Mouse (Mus musculus) heart, postnatal 14 days (tissue): ENCODE results near the gene Lrch3. TPM values are rescaled to one million over a fixed set of nuclear protein-coding genes. Genes with fewer than 3 reads are reported as not detected.
A peak's percentile ranks its signal among the peaks of the same experiment; 100 is the strongest.

Source experiments
- DNase-seq, 2 experiments: peaks; one replicate each; pipeline ENCODE4 v3.0.0; 2021 to 2022
- intact Hi-C: fragments of 180-260 bp; cut with DNase I; formaldehyde crosslinking; loops from one replicate; pipeline ENCODE4 v1.15.1; 2025
- total RNA-seq, 2 experiments: library from RNA; stranded (reverse); gene quantifications; 2 replicates each; pipeline ENCODE4 v1.2.3; 2021

The Lrch3 gene
- total RNA-seq, 2 experiments from 2014 or later: 28.2 to 29.2 TPM

DNA sequence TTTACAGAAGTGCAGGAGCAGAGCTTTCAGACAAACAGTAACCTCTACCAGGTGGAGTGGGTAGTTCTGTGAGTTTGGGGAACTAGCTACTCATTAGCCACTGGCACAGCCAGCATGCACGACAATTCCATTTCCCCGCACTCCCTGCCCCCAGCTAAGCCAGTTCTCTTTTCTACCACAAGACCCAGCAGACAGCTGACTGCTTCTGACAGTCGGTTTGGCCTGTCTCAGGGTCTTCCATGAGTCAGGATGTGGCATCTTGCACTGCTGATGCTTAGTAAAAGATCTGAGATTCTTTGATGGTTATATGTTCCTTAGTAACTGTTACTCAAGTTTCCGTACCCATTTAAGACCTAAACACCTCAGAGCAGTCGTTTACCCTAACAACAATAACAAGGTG, 58.6 kb downstream of the Lrch3 start:
- no peak for DNase-seq
- intact Hi-C loops: no loop called here

DNA sequence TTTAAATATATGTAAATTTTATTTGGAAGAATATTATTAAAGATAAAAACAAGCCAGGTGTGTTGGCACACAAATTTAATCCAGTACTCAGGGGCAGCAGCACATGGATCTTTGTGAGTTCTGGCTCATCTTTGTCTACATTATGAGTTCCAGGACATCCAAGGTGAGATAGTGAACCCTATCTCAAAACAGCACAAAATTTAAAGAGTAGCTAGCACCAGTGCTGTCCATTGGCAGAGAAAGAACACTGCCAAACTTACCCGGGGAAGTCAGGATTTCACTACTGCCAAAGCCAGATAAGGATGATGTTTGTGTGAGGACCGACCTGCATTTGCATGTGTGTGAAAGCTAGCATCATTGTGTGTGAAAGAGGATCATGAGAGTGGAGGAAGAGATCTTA, 59.1 kb downstream of the Lrch3 start:
- intact Hi-C loops: no loop called here
- no peak for DNase-seq

DNA sequence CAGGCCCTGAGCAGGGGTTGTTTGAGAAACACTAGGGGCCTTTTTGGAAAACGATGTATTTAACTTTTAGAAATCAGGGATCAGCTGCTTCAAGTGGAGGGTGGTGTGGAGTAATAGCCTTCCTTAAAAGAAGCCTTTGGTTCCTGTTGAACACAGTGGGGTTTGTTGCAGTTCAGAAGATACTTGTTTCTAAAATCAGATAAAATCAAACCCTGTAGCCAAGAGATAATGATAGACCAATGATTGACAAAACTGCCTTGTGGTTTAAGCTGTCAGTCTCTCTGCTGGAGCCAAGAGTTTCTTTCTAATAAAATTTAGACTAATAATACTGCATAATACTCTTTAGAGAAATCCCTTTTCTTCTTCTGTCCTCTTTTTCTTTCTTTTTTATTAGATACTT, 66.3 kb downstream of the Lrch3 start:
- intact Hi-C loops: no loop called here

GRCm38 (mm10) chr16:32981405-32981804, 67.5 kb downstream of the Lrch3 start:
- no peak for DNase-seq
- intact Hi-C loops: no loop called here

More for the DNA sequence above, 66.3 kb downstream of the Lrch3 start:
- DNase-seq: no peak

DNA sequence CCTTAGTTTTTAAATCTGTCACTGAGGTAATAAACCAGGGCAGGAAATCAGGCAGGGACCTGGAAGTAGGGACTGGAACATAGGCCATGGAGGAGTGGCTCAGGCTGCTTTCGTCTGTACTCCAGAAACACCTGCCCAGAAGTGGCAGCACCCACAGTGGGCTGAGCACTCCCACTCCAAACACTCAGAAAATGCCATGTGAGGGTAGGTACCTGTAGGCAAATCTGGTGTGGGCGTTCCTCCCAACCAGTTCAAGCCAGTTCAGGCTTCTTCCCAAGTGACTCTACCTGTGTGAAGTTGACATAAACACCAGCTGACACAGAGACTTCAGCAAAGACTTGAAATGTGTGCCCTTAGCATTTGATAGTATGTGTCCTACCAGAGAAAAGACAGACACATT, 70.7 kb downstream of the Lrch3 start:
- DNase-seq: no peak
- intact Hi-C loops: no loop called here

DNA sequence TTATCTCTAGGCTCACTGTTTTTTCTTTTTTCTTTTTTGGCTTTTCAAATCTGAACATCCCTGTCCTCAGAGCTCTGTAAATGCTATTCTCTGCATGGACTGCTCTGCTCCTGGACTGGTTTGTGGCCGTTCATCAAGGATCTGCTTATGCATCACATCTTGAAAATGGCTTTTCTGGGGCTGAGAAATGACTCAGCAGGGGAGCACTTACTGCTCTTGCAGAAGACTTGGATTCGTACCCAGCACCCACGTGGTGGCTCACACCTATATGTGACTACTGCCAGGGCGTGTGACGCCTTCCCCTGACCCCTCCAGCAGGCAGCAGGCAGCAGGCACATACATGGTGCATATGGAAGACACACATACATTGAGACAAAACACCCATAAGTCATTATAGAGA, 78.3 kb downstream of the Lrch3 start:
- intact Hi-C loops: no loop called here
- DNase-seq: no peak

DNA sequence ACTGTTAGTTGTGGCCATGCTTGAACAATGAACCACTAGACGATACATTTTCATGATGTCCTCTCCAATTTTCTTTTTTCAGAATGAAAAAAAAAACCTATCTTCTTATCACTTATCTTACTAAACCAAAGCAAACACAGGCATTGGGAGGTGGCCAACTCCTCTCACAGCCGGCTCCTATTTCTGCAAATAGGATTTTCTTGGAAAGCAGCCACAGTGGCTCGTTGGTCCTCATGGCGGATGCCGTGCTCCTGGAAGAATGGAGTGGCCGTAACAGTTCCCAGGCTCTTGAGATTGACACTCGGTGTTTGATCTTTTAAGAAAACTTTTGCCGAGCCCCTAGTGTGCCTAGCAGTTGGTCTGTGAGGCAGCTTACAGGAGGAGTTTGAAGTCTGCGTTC, 91.3 kb downstream of the Lrch3 start:
- intact Hi-C loops: no loop called here
- DNase-seq: peak in 1 of 2 experiments; percentile 35

- DNase-seq: no peak
- intact Hi-C loops: no loop called here
Observed at GRCm38 (mm10) chr16:33006888-33007287, 93.0 kb downstream of the Lrch3 start.

GRCm38 (mm10) chr16:33007436-33007835, 93.5 kb downstream of the Lrch3 start:
- intact Hi-C loops: no loop called here
- DNase-seq: no peak

DNA sequence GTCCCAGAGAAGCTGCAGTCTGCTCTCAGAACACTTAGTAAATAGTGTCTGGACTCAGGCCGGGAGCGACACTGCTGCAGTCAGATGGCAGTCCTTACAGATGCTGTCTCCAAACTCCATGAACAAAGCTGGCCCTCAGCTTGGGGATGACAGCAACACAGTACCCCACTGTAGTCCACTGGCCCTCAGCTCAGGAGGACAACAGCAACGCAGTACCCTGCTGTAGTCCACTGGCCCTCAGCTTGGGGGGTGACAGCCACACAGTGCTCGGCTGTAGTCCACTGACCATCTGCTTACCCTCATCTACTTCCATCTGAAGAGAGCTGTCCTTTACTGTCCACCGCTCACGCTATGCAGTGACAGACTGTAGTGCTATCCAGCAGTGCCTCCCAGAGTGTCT, 96.3 kb downstream of the Lrch3 start:
- intact Hi-C loops: no loop called here
- no peak for DNase-seq

GRCm38 (mm10) chr16:33013801-33014200, 99.9 kb downstream of the Lrch3 start:
- intact Hi-C loops: no loop called here
- DNase-seq: no peak

DNA sequence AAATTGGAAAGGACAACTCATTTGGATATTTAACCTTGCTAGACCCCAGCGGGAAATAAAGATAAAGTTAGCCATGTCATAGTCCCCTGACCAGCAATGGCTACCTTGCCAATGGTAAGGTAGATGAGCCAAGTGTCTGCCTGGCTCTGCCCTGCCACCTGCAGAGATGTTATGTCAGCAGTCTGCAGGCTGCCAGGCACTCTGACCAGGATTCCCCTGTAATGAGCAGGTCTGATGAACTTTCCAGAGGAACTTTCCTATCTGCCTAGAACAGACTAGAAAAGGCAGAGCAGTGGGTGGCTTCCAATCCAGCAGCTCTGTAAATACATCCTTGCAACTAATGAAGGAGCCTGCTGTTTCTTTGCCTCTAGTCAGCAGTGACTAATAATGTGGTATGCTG, 101.0 kb downstream of the Lrch3 start:
- no peak for DNase-seq
- intact Hi-C loops: no loop called here

GRCm38 (mm10) chr16:33015396-33015907, 101.6 kb downstream of the Lrch3 start:
- intact Hi-C loops: no loop called here
- no peak for DNase-seq

DNA sequence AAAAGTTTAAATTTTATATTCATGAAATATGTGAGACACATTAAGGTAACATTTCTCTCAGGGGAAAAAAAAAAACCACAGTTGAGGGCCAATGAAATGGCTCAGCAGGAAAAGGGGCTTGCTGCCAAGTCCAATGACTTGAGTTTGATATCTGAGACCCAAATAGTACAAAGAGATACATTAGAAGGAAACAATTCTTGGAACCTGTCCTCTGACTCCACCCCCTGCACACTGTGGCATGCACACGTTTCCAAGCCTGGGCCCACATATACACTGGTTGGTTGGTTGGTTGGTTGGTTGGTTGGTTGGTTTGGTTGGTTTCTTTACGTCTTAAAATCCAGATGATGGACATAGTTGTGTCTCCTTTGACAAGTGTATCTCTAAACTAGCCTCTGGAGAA, 102.1 kb downstream of the Lrch3 start:
- DNase-seq: no peak
- intact Hi-C loops: no loop called here

DNA sequence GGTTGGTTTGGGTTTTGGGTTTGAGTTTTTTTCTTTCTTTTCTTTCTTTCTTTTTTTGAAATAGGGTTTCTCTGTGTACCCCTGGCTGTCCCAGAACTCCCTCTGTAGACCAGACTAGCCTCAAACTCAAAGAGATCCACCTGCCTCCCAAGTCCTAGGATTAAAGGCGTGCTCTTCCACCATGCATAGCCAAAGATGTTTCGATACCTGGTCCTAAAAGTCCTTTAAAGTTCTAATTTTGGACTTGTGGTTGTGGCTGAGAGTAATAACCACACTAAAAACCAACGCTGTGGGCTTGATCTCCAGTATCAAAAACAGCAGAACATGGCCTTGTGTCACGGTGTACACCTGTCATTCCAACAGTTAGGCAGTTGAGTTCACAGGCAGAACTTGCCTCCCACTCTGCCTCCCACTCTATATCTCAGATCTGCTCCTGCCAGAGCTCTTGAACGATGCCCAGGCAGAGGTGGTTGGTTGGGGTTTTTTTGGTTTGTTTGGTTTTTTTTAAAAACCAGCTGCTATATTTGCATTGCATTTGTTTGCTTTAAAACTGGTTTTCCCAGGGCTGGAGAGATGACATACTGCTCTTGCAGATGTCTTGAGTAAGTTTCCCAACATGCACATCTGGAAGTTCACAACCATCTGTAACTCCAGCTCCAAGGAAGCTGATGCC, 103.9 kb downstream of the Lrch3 start:
- intact Hi-C loops: no loop called here
- no peak for DNase-seq

DNA sequence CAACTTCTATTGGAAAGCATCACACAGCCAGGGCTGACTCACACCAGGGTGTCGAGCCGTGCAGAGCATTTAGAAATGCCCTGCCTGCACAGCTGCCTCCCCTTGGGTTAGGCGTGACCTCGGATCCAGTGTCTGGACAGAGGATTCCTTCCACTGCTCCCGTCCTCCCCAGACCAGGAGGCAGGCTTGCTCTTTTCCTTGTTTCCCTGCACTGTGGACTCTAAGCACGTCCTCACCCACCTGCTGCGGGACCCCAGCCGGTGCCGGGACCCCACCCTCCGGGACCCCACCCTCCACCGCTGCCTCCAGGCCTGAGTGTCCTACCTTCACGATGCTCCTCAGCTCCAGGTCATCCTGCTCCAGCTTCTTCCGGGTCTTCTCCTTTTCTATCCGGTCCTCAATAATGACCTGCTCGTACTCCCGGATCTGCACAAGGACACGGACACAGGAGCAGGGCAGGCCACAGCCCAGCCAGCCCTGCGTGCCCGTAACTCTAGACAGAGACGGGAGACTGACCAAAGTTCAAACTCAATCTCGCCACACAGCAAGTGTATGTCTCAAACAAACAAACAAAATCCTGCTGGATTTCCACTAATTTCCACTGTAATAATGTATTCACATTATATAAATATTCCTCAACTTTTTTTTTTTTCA, 105.3 kb downstream of the Lrch3 start:
- intact Hi-C loops: no loop called here
- DNase-seq: peak in 1 of 2 experiments; percentile 16

- no peak for DNase-seq
- intact Hi-C loops: loop anchor here (10.0 kb wide), 1 partner anchor 207 kb away; the partner anchor contains the start of gene Smbd1
Observed at GRCm38 (mm10) chr16:33021381-33021780, 107.5 kb downstream of the Lrch3 start.

GRCm38 (mm10) chr16:33023750-33024149, 109.8 kb downstream of the Lrch3 start:
- peak; percentile 88 to 95 for DNase-seq
- intact Hi-C loops: loop anchor here (1.0 to 10.0 kb wide), 2 partner anchors 131 to 209 kb away; partner anchors contain the start of gene Smbd1

DNA sequence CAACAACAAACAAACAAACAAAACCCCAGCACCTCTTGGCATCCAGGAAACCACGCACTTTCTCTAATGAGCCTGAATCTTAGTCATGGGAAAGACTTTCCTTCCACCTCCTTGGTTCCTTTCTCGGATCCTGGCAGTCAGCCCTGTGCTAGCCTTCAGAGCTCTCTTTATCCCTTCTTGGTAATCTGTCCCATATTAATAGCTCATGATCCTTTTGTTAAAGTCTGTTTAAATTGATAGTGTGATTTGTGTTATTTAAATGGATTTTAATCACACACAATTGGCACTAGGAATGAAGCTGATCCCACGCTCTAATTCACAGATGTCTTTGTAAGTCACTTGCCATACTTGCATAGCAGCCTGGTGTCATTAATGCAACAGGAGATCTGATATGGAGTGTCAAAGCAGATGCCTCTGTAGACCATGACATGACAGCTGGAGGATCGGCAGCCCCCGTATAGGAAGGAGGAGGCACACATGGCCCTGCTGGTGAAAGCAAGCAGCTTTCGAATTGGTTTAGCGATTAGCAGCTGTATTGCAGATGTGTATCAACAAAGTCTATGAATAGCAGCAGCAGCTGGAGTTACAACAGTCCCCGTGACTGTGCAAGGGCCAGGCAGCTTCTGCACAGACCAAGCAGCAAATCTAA, 110.7 kb downstream of the Lrch3 start:
- intact Hi-C loops: loop anchor here (1.0 to 10.0 kb wide), 2 partner anchors 130 to 210 kb away; partner anchors contain the start of gene Smbd1

GRCm38 (mm10) chr16:33026357-33026756, 112.5 kb downstream of the Lrch3 start:
- intact Hi-C loops: loop anchor here (10.0 kb wide), 1 partner anchor 212 kb away; the partner anchor contains the start of gene Smbd1
- DNase-seq: no peak

More for the DNA sequence above, 110.7 kb downstream of the Lrch3 start:
- no peak for DNase-seq

- intact Hi-C loops: no loop called here
- DNase-seq: no peak
Observed at GRCm38 (mm10) chr16:33036006-33036405, 122.1 kb downstream of the Lrch3 start.
